Mouse (Mus musculus) gastrocnemius, postnatal 10 days (tissue): Measurements from ENCODE around the gene Papolb. TPM values are rescaled to one million over a fixed set of nuclear protein-coding genes. Genes with fewer than 3 reads are reported as not detected.

Source experiments
- total RNA-seq, 2 experiments: library from RNA; stranded (reverse); gene quantifications; 2 replicates each; pipeline ENCODE4 v1.2.3; 2021

Gene Papolb
- total RNA-seq, 2 experiments from 2014 or later = 0.18 to 0.19 TPM

Other genes starting within 250 kb of the Papolb start
- gene Foxk1, start 128.6 kb downstream of the Papolb start, total RNA-seq = 10 to 100 TPM; 17.5 to 19.1 TPM
- gene Ap5z1, start 66.1 kb downstream of the Papolb start, total RNA-seq = 1 to 10 TPM; 4.3 to 4.8 TPM
- 1 to 10 TPM; 2.7 to 2.9 TPM for gene Radil, start 21.0 kb upstream of the Papolb start, total RNA-seq
- under 1 TPM; 0.31 to 0.43 TPM for gene Mmd2, start 78.7 kb upstream of the Papolb start, total RNA-seq
- 10 to 100 TPM; 29.2 to 33.6 TPM for gene Wipi2, start 97.6 kb upstream of the Papolb start, total RNA-seq
- under 1 TPM; 0.56 to 0.65 TPM for gene Slc29a4, start 162.4 kb upstream of the Papolb start, total RNA-seq